Mouse (Mus musculus) intestine, postnatal 0 days (tissue): ENCODE measurements around the gene Ccs. TPM values are rescaled to one million over a fixed set of nuclear protein-coding genes. Genes with fewer than 3 reads are reported as not detected.

Experiments
- ATAC-seq: fragments of 200-750 bp; cut with Nextera tagmentation; 2 replicates; pipeline ENCODE4 v1.8.0; 2017; ENCODE audit warnings: mild to moderate bottlenecking, moderate TSS enrichment, moderate library complexity
- H3K27ac ChIP-seq: fragments of 300-500 bp; sonication (generic); 2 replicates; pipeline ENCODE4 v1.5.1; 2014; ENCODE audit warnings: mild to moderate bottlenecking, low read depth, low read length, moderate library complexity
- H3K27me3 ChIP-seq: fragments of 300-500 bp; sonication (generic); replicated peaks from 2 replicates; pipeline ENCODE4 v1.6.1; 2014; ENCODE audit warnings: low read length, mixed read lengths; ENCODE audit not compliant: control insufficient read depth, insufficient read depth
- H3K36me3 ChIP-seq: fragments of 300-500 bp; sonication (generic); 2 replicates; pipeline ENCODE4 v1.6.1; 2014; ENCODE audit warnings: mild to moderate bottlenecking, moderate library complexity; ENCODE audit not compliant: control insufficient read depth, insufficient read depth
- H3K4me1 ChIP-seq: fragments of 300-500 bp; sonication (generic); replicated peaks from 2 replicates; pipeline ENCODE4 v1.6.1; 2014; ENCODE audit warnings: antibody characterized with exemption, low read length, mixed read lengths; ENCODE audit not compliant: control insufficient read depth, insufficient read depth
- H3K4me2 ChIP-seq: fragments of 300-500 bp; sonication (generic); replicated peaks from 2 replicates; pipeline ENCODE4 v1.6.1; 2014; ENCODE audit warnings: low read depth, mild to moderate bottlenecking, moderate library complexity
- H3K4me3 ChIP-seq: fragments of 300-500 bp; sonication (generic); 2 replicates; pipeline ENCODE4 v1.5.1; 2014; ENCODE audit warnings: low read depth, low read length
- H3K9ac ChIP-seq: fragments of 300-500 bp; sonication (generic); 2 replicates; pipeline ENCODE4 v1.6.1; 2014; ENCODE audit warnings: mild to moderate bottlenecking, low read depth, low read length
- H3K9me3 ChIP-seq: fragments of 300-500 bp; sonication (generic); 2 replicates; pipeline ENCODE4 v1.6.1; 2016; ENCODE audit warnings: mixed run types; ENCODE audit not compliant: control insufficient read depth
- CTCF ChIP-seq: sonication (generic); IDR thresholded peaks from 2 replicates; pipeline ENCODE4 v1.5.1; 2016; ENCODE audit warnings: low read depth, mild to moderate bottlenecking, control low read depth, antibody characterized with exemption, moderate library complexity
- WGBS: fragments of 180-500 bp; shearing (Covaris S2); extraction: QIAGEN DNeasy Blood & Tissue Kit; methylation state at CpG from one replicate; pipeline ENCODE4 v1.1.7; 2014; 5-methylcytosine and 5-hydroxymethylcytosine counted together
- polyA plus RNA-seq: library from polyadenylated mRNA; unstranded; fragments of >200 nt; fragmentation: Nextera tagmentation; extraction: Ambion mirVana; gene quantifications from 2 replicates; pipeline ENCODE4 v1.2.1, GENCODE M21; 2015

Gene Ccs
- polyA plus RNA-seq: 44.9 and 46.3 TPM in 2 replicates

- Histone ChIP-seq H3K27me3 (peaks cover 16% of the 10 kb centered on the region; the same call in 1 of the 2 replicates), H3K4me3 (peak within 1 kb of the TSS; percentile 47), H3K27ac (no peak within 1 kb of the TSS), H3K36me3 (peaks cover 3% of the 10 kb centered on the region; the same call in 1 of the 2 replicates), H3K9me3 (no peaks in the 10 kb centered on the region), H3K4me1 (peaks cover 7% of the 10 kb centered on the region; the same call in 1 of the 2 replicates), H3K9ac (peak within 1 kb of the TSS; percentile 71), H3K4me2 (peak within 1 kb of the TSS; percentile 91)
- under 1% methylated on average over 25 of the region's 25 CpGs for WGBS
- peak; percentile 96 for ATAC-seq
- TF ChIP-seq CTCF: no peak
These were observed at the start of gene Ccs, which contains the start of gene Ccdc87 for GRCm38 (mm10) chr19:4839149-4839548. Gene Ccs (minus strand): TSS chr19:4839332. Gene Ccdc87 (plus strand): TSS chr19:4839366.

DNA sequence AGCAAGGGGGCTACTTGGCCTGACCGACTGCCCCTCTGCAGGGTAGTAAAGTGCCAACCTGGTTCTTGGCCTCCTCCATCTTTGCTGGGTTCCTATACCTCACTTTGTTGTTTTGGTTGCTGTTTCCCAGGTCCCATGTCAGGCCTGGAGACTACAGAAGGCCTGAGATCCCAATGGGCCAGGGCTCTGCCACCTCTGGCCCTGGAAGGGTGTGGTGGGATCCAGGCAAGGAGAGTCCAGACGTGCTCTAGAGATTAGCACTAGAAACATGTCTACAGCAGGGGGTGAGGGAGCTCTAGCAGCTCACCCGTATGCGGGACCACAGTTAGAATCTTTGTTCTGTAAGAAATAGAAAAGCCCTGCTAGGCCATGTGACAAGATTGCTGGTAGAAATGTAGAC, 44.8 kb upstream of the Ccs start:
- H3K4me3 ChIP-seq: no peak overlapping the region
- WGBS: 86% methylated on average over 4 of the region's 4 CpGs
- H3K4me1 ChIP-seq: no peaks in the 10 kb centered on the region
- H3K9ac ChIP-seq: no peak overlapping the region
- H3K27me3 ChIP-seq: no peaks in the 10 kb centered on the region
- no peaks in the 10 kb centered on the region for H3K9me3 ChIP-seq
- no peak for TF ChIP-seq CTCF
- no peak overlapping the region for H3K4me2 ChIP-seq
- peaks cover 13% of the 10 kb centered on the region; the same call in 1 of the 2 replicates for H3K36me3 ChIP-seq
- no peak overlapping the region for H3K27ac ChIP-seq
- ATAC-seq: no peak

DNA sequence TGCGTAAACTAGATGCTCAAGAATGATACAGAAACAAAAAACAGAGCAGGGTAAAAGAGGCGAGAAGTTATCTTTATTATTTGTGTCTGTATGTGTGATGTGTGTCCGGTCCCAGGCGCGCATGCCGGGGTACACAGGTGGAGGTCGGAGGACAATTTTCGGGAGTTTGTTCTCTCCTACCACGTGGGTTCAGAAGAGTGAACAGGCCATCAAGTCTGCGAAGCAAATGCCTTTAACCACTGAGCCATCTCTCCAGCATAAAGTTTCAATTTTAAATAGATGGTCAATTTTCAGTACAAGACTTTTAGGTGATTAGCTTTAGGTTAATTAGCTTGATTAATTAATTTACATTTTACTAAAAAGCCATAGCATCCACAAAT, 40.2 kb upstream of the Ccs start:
- 59% methylated on average over 10 of the region's 10 CpGs for WGBS
- Histone ChIP-seq H3K9me3 (no peaks in the 10 kb centered on the region), H3K27ac (no peak overlapping the region), H3K9ac (peak overlapping the region; percentile 76; the same call in 1 of the 2 replicates), H3K4me2 (peak overlapping the region; percentile 86), H3K4me1 (peaks cover 5% of the 10 kb centered on the region; the same call in 1 of the 2 replicates), H3K27me3 (0 out of 2 replicates have a peak, but pooled peaks cover 4% of the 10 kb centered on the region), H3K4me3 (peak overlapping the region; percentile 82), H3K36me3 (peaks cover 13% of the 10 kb centered on the region; the same call in 1 of the 2 replicates)
- no peak for TF ChIP-seq CTCF
- ATAC-seq: no peak

GRCm38 (mm10) chr19:4878405-4879323, 39.5 kb upstream of the Ccs start, which contains the start of gene Zdhhc24:
Gene Zdhhc24 (plus strand): TSS chr19:4878668.
- peak within 1 kb of the TSS; percentile 86 for H3K4me2 ChIP-seq
- peak within 1 kb of the TSS; percentile 82 for H3K4me3 ChIP-seq
- ATAC-seq: peak; percentile 98
- under 1% methylated on average over 52 of the region's 52 CpGs for WGBS
- peaks cover 10% of the 10 kb centered on the region; the same call in 1 of the 2 replicates for H3K36me3 ChIP-seq
- H3K4me1 ChIP-seq: peaks cover 5% of the 10 kb centered on the region; the same call in 1 of the 2 replicates
- no peaks in the 10 kb centered on the region for H3K9me3 ChIP-seq
- no peak for TF ChIP-seq CTCF
- peak within 1 kb of the TSS; percentile 76 for H3K9ac ChIP-seq
- 0 out of 2 replicates have a peak, but pooled peaks cover 4% of the 10 kb centered on the region for H3K27me3 ChIP-seq
- no peak within 1 kb of the TSS; the same call in 1 of the 2 replicates for H3K27ac ChIP-seq

DNA sequence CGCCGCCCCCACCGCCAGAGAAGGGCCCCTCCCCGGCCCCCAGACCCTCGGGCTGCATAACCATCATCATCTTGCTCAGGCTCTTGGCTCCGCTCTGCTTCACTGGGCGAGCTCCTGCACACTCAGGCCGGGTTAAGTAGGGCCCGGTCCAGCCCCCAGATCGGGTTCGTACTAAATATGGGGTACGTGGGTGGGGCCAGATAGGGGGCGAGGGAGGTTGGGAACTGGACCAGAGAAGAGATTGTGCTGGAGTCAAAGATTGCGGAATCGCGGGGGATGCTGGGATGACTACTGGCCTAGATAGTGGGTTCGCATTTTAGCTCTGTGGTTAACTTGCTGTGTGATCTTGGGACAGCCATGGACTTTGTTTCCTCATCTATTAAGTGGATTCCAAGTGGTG, 38.7 kb upstream of the Ccs start, which contains the start of gene Actn3:
Actn3 (minus strand) TSS at position 125 of the 400 bp plus-strand sequence.
- 0 out of 2 replicates have a peak, but pooled peaks cover 4% of the 10 kb centered on the region for H3K27me3 ChIP-seq
- 0 out of 2 replicates have a peak, but pooled peaks cover 3% of the 10 kb centered on the region for H3K36me3 ChIP-seq
- TF ChIP-seq CTCF: no peak; the same call in 1 of the 2 replicates
- H3K9ac ChIP-seq: peak within 1 kb of the TSS; percentile 76
- H3K4me2 ChIP-seq: peak within 1 kb of the TSS; percentile 86
- ATAC-seq: peak; percentile 9; the same call in 1 of the 2 replicates
- WGBS: 1% methylated on average over 17 of the region's 17 CpGs
- H3K9me3 ChIP-seq: no peaks in the 10 kb centered on the region
- H3K4me1 ChIP-seq: peaks cover 5% of the 10 kb centered on the region; the same call in 1 of the 2 replicates
- H3K27ac ChIP-seq: no peak within 1 kb of the TSS; the same call in 1 of the 2 replicates
- H3K4me3 ChIP-seq: peak within 1 kb of the TSS; percentile 82

GRCm38 (mm10) chr19:4876755-4877154, 37.6 kb upstream of the Ccs start:
- no peak overlapping the region for H3K4me2 ChIP-seq
- no peak overlapping the region for H3K9ac ChIP-seq
- no peaks in the 10 kb centered on the region for H3K36me3 ChIP-seq
- H3K27me3 ChIP-seq: 0 out of 2 replicates have a peak, but pooled peaks cover 4% of the 10 kb centered on the region
- no peak for TF ChIP-seq CTCF
- 83% methylated on average over 3 of the region's 3 CpGs for WGBS
- no peaks in the 10 kb centered on the region for H3K9me3 ChIP-seq
- no peak overlapping the region for H3K4me3 ChIP-seq
- no peak for ATAC-seq
- H3K4me1 ChIP-seq: peaks cover 5% of the 10 kb centered on the region; the same call in 1 of the 2 replicates
- no peak overlapping the region for H3K27ac ChIP-seq
